Mouse (Mus musculus) R1 (cell line): ENCODE results near the gene Btn2a2.
A peak's percentile ranks its signal among the peaks of the same experiment; 100 is the strongest.

ENCODE experiments used
- DNase-seq: peaks from one replicate; pipeline ENCODE4 v3.0.0-alpha.2; 2018; ENCODE audit warnings: low read depth, low spot score

Btn2a2 gene

GRCm38 (mm10) chr13:23521703-23522102 lies 33.0 kb upstream of the Btn2a2 start:
- peak; percentile 91 for DNase-seq

GRCm38 (mm10) chr13:23519416-23519815 lies 30.8 kb upstream of the Btn2a2 start:
- DNase-seq, result peak; percentile 91

- DNase-seq, result peak; percentile 88
Measured at GRCm38 (mm10) chr13:23518885-23519284, 30.2 kb upstream of the Btn2a2 start.

- DNase-seq, result no peak
Measured at GRCm38 (mm10) chr13:23518295-23518603, 29.6 kb upstream of the Btn2a2 start.

- peak; percentile 90 for DNase-seq
Measured at GRCm38 (mm10) chr13:23517603-23518294, 29.1 kb upstream of the Btn2a2 start.

GRCm38 (mm10) chr13:23516822-23517602 lies 28.4 kb upstream of the Btn2a2 start:
- peak; percentile 78 for DNase-seq

GRCm38 (mm10) chr13:23515826-23516620 lies 27.4 kb upstream of the Btn2a2 start:
- peak; percentile 80 for DNase-seq

GRCm38 (mm10) chr13:23515281-23515680 lies 26.6 kb upstream of the Btn2a2 start:
- peak; percentile 80 for DNase-seq

GRCm38 (mm10) chr13:23513517-23513916 lies 24.9 kb upstream of the Btn2a2 start:
- peak; percentile 88 for DNase-seq

GRCm38 (mm10) chr13:23510127-23510526 lies 21.5 kb upstream of the Btn2a2 start:
- DNase-seq, result peak; percentile 74

GRCm38 (mm10) chr13:23506819-23507515 lies 18.3 kb upstream of the Btn2a2 start:
- DNase-seq, result peak; percentile 96

GRCm38 (mm10) chr13:23506351-23506750 lies 17.7 kb upstream of the Btn2a2 start:
- peak; percentile 83 for DNase-seq

- DNase-seq, result peak; percentile 76
Measured at GRCm38 (mm10) chr13:23505662-23506345, 17.1 kb upstream of the Btn2a2 start.

GRCm38 (mm10) chr13:23503797-23504196 lies 15.1 kb upstream of the Btn2a2 start:
- peak; percentile 88 for DNase-seq

GRCm38 (mm10) chr13:23502916-23503315 lies 14.3 kb upstream of the Btn2a2 start:
- DNase-seq, result no peak

GRCm38 (mm10) chr13:23502031-23502567 lies 13.4 kb upstream of the Btn2a2 start:
- DNase-seq, result no peak

- DNase-seq, result no peak
Measured at GRCm38 (mm10) chr13:23501511-23501910, 12.9 kb upstream of the Btn2a2 start.

GRCm38 (mm10) chr13:23500424-23501200 lies 12.0 kb upstream of the Btn2a2 start:
- peak; percentile 92 for DNase-seq

GRCm38 (mm10) chr13:23499943-23500342 lies 11.3 kb upstream of the Btn2a2 start:
- peak; percentile 52 for DNase-seq

- no peak for DNase-seq
Measured at GRCm38 (mm10) chr13:23498653-23499052, 10.0 kb upstream of the Btn2a2 start.
